Mouse (Mus musculus) forebrain, postnatal 0 days (tissue): ENCODE data around the gene 5730522E02Rik. TPM values are rescaled to one million over a fixed set of nuclear protein-coding genes. Genes with fewer than 3 reads are reported as not detected.

ENCODE experiments used
- ATAC-seq: fragments of 200-750 bp; cut with Nextera tagmentation; 2 replicates; pipeline ENCODE4 v1.8.0; 2017; ENCODE audit warnings: mild to moderate bottlenecking, moderate library complexity
- DNase-seq: peaks from one replicate; pipeline ENCODE4 v3.0.0-alpha.2; 2015
- H3K27ac ChIP-seq: fragments of 300-500 bp; sonication (generic); 2 replicates; pipeline ENCODE4 v1.5.1; 2014; ENCODE audit warnings: low read depth, mild to moderate bottlenecking, antibody characterized with exemption, low read length, moderate library complexity, mixed read lengths
- H3K27me3 ChIP-seq: fragments of 300-500 bp; sonication (generic); 2 replicates; pipeline ENCODE4 v1.6.1; 2014; ENCODE audit warnings: mild to moderate bottlenecking, low read length, mixed read lengths; ENCODE audit not compliant: insufficient read depth
- H3K36me3 ChIP-seq: fragments of 300-500 bp; sonication (generic); 2 replicates; pipeline ENCODE4 v1.6.1; 2014; ENCODE audit warnings: mild to moderate bottlenecking, moderate library complexity; ENCODE audit not compliant: insufficient read depth
- H3K4me1 ChIP-seq: fragments of 300-500 bp; sonication (generic); 2 replicates; pipeline ENCODE4 v1.6.1; 2014; ENCODE audit warnings: antibody characterized with exemption; ENCODE audit not compliant: insufficient read depth
- H3K4me2 ChIP-seq: fragments of 300-500 bp; sonication (generic); 2 replicates; pipeline ENCODE4 v1.6.1; 2014; ENCODE audit warnings: low read depth, mild to moderate bottlenecking, moderate library complexity
- H3K4me3 ChIP-seq: fragments of 300-500 bp; sonication (generic); 2 replicates; pipeline ENCODE4 v1.5.1; 2014; ENCODE audit warnings: low read depth, low read length, mixed read lengths
- H3K9ac ChIP-seq: fragments of 300-500 bp; sonication (generic); 2 replicates; pipeline ENCODE4 v1.6.1; 2014; ENCODE audit warnings: mild to moderate bottlenecking
- H3K9me3 ChIP-seq: fragments of 300-500 bp; sonication (generic); 2 replicates; pipeline ENCODE4 v1.6.1; 2016; ENCODE audit warnings: low read length
- CTCF ChIP-seq: sonication (generic); IDR thresholded peaks from 2 replicates; pipeline ENCODE4 v1.5.1; 2016; ENCODE audit warnings: antibody characterized with exemption, control low read depth, low read depth
- WGBS: fragments of 180-500 bp; shearing (Covaris S2); extraction: QIAGEN DNeasy Blood & Tissue Kit; methylation state at CpG from one replicate; pipeline ENCODE4 v1.1.7; 2014; 5-methylcytosine and 5-hydroxymethylcytosine counted together
- polyA plus RNA-seq: library from polyadenylated mRNA; unstranded; fragments of >200 nt; fragmentation: Nextera tagmentation; extraction: Ambion mirVana; gene quantifications from 2 replicates; pipeline ENCODE4 v1.2.1, GENCODE M21; 2015
- total RNA-seq: library from RNA; depleted of rRNA; stranded (reverse); fragments of >200 nt; gene quantifications from 2 replicates; pipeline ENCODE4 v1.2.3, GENCODE M21; 2014

5730522E02Rik gene
- total and polyA plus RNA-seq, 2 experiments from 2014 or later = 10.4 to 16.7 TPM

DNA sequence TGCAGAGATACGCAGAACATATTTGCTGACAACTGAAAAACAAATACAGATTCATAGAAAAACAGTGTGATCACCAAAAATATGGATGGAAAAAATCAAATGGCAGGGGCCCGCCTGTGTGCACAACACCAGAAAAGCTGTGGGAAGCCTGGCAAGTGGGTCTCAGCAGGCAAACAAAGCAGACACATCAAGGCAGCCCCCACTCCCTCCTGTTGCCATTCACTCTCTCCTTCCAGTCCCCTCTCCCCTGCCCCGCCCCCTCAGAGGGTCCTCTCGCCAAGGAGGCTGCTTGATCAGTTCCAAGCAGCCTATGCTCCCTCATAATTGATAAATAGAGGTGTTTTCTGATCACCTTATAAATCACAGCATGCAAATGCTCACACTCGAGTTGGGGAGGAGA, 357.5 kb downstream of the 5730522E02Rik start:
- no peaks in the 10 kb centered on the region for H3K9me3 ChIP-seq
- H3K4me1 ChIP-seq = peaks cover 15% of the 10 kb centered on the region
- no peak overlapping the region for H3K4me3 ChIP-seq
- no peaks in the 10 kb centered on the region for H3K36me3 ChIP-seq
- WGBS = 19% methylated on average over 5 of the region's 5 CpGs
- TF ChIP-seq CTCF = no peak
- DNase-seq (peak; percentile 63), ATAC-seq (peak; percentile 68)
- H3K27me3 ChIP-seq = no peaks in the 10 kb centered on the region
- H3K4me2 ChIP-seq = no peak overlapping the region
- H3K27ac ChIP-seq = peak overlapping the region; percentile 80
- peak overlapping the region; percentile 36 for H3K9ac ChIP-seq

- ATAC-seq (no peak), DNase-seq (no peak)
- TF ChIP-seq CTCF = no peak
- H3K9ac ChIP-seq = no peak overlapping the region
- no peaks in the 10 kb centered on the region for H3K4me1 ChIP-seq
- no peaks in the 10 kb centered on the region for H3K36me3 ChIP-seq
- H3K27ac ChIP-seq = no peak overlapping the region
- 51% methylated on average over 14 of the region's 14 CpGs for WGBS
- no peak overlapping the region for H3K4me2 ChIP-seq
- no peak overlapping the region for H3K4me3 ChIP-seq
- no peaks in the 10 kb centered on the region for H3K9me3 ChIP-seq
- H3K27me3 ChIP-seq = no peaks in the 10 kb centered on the region
Measured at GRCm38 (mm10) chr11:25848824-25849644, 361.5 kb downstream of the 5730522E02Rik start.

DNA sequence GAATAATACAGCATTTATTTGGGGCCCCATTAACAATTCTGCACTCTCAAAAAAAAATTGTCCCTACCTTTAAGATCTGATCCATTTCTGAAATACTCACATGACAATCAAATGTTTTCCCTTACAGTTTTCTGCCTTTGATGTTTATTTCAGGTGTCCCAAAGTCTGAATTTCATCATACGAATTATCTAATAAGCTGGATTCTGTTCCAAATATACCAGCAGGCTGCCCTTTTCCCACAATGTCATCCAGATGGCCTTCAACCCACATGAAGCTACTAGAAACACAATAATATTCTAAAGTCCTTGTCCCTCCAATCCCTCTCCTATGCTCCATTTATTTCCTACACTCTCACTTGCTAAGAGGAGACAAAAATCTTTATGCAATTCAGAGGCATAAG, 372.1 kb downstream of the 5730522E02Rik start:
- ATAC-seq (no peak), DNase-seq (no peak)
- no peaks in the 10 kb centered on the region for H3K4me1 ChIP-seq
- no peaks in the 10 kb centered on the region for H3K27me3 ChIP-seq
- H3K36me3 ChIP-seq = no peaks in the 10 kb centered on the region
- H3K9ac ChIP-seq = no peak overlapping the region
- no peaks in the 10 kb centered on the region for H3K9me3 ChIP-seq
- no peak overlapping the region for H3K27ac ChIP-seq
- WGBS = 86% methylated on average over 1 of the region's 1 CpGs
- TF ChIP-seq CTCF = no peak
- H3K4me3 ChIP-seq = no peak overlapping the region
- no peak overlapping the region for H3K4me2 ChIP-seq

DNA sequence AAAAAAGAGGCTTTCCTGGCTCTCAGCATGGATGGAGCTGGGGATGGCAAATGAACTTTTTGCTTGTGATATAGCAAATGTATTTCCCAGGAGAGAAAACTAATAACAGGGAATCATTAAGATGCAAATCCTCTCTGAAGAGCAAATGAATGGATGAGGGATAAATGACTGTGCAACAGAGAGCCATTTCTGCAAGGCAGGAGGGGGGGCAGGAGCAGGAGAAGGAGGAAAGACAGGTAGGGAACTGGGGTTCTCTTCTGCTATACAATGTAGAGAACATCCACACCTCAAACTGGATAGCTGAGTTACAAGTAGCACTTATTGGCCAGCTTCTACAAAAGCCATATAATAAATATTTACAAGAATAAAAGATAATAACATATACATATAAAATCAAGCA, 390.8 kb downstream of the 5730522E02Rik start:
- Histone ChIP-seq H3K4me3 (no peak overlapping the region), H3K27ac (no peak overlapping the region), H3K9me3 (no peaks in the 10 kb centered on the region), H3K27me3 (no peaks in the 10 kb centered on the region), H3K36me3 (no peaks in the 10 kb centered on the region), H3K9ac (no peak overlapping the region), H3K4me1 (no peaks in the 10 kb centered on the region), H3K4me2 (no peak overlapping the region)
- TF ChIP-seq CTCF = no peak
- DNase-seq = no peak
- no peak for ATAC-seq

- Histone ChIP-seq H3K27ac (no peak overlapping the region), H3K4me2 (no peak overlapping the region), H3K4me3 (no peak overlapping the region), H3K36me3 (no peaks in the 10 kb centered on the region), H3K27me3 (no peaks in the 10 kb centered on the region), H3K9me3 (no peaks in the 10 kb centered on the region), H3K4me1 (no peaks in the 10 kb centered on the region), H3K9ac (no peak overlapping the region)
- TF ChIP-seq CTCF = no peak
- WGBS = 85% methylated on average over 2 of the region's 2 CpGs
- DNase-seq (no peak), ATAC-seq (no peak)
Measured at GRCm38 (mm10) chr11:25813446-25813845, 397.1 kb downstream of the 5730522E02Rik start.

DNA sequence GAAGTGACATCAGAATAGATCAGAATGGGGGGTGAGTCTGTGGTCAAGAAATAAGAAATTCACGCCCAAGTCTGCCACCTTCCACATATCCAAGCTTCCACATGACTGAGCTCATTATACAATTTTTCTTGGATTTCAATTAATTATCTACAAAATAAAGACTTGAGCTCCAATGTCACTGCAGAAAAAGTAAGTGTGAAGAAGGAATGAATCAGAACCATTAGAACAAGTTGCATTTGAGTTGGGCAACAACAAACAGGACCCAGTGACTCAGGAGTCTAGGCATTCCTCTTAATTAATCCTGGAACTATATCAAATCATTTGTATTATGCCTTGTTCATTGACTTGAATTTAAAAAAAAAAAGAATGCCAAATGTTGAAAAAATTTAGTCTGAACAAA, 422.9 kb downstream of the 5730522E02Rik start:
- no peak overlapping the region for H3K4me3 ChIP-seq

GRCm38 (mm10) chr11:25772231-25772630, 438.3 kb downstream of the 5730522E02Rik start:
- H3K9me3 ChIP-seq = no peaks in the 10 kb centered on the region

More for the DNA sequence above, 422.9 kb downstream of the 5730522E02Rik start:
- ATAC-seq = no peak
- Histone ChIP-seq H3K27me3 (no peaks in the 10 kb centered on the region), H3K9ac (no peak overlapping the region), H3K4me2 (no peak overlapping the region), H3K27ac (no peak overlapping the region), H3K36me3 (no peaks in the 10 kb centered on the region), H3K9me3 (no peaks in the 10 kb centered on the region), H3K4me1 (no peaks in the 10 kb centered on the region)
- no peak for TF ChIP-seq CTCF
- 79% methylated on average over 1 of the region's 1 CpGs for WGBS
- no peak for DNase-seq

More at GRCm38 (mm10) chr11:25772231-25772630, 438.3 kb downstream of the 5730522E02Rik start:
- no peaks in the 10 kb centered on the region for H3K27me3 ChIP-seq
- H3K4me1 ChIP-seq = no peaks in the 10 kb centered on the region; the same call in 1 of the 2 replicates
- no peak overlapping the region for H3K27ac ChIP-seq
- no peak overlapping the region for H3K9ac ChIP-seq
- DNase-seq (no peak), ATAC-seq (no peak)
- H3K4me3 ChIP-seq = no peak overlapping the region
- no peak overlapping the region for H3K4me2 ChIP-seq
- H3K36me3 ChIP-seq = no peaks in the 10 kb centered on the region
- no peak for TF ChIP-seq CTCF
- 76% methylated on average over 1 of the region's 1 CpGs for WGBS
